Mouse (Mus musculus): ENCODE measurements at regions not wholly inside any gene's neighbourhood (a gene's known extent, or its start where the extent isn't known, plus 50 kb on each side); places are given as distances from the start of the nearest gene placed in this dataset.

DNA sequence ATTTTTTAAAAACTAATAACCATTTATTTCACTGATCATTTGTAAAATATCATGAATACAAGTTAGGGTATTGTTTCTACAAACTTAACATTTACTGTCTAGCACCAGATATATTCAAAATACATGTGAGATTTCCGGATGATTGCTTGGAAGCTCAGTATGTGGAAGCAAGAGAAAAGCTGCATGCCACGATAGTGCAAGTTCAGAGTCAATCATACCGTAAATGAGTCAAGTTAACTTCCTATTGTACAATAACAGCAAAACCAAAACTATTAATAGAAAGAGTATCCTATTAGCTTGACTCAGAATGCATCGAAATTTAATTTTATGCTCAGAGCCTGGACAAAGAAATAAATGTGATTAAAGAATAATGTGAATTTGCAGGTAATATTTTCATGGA, 1284.6 kb upstream of the Cited2 start:
- no peak for DNase-seq

DNA sequence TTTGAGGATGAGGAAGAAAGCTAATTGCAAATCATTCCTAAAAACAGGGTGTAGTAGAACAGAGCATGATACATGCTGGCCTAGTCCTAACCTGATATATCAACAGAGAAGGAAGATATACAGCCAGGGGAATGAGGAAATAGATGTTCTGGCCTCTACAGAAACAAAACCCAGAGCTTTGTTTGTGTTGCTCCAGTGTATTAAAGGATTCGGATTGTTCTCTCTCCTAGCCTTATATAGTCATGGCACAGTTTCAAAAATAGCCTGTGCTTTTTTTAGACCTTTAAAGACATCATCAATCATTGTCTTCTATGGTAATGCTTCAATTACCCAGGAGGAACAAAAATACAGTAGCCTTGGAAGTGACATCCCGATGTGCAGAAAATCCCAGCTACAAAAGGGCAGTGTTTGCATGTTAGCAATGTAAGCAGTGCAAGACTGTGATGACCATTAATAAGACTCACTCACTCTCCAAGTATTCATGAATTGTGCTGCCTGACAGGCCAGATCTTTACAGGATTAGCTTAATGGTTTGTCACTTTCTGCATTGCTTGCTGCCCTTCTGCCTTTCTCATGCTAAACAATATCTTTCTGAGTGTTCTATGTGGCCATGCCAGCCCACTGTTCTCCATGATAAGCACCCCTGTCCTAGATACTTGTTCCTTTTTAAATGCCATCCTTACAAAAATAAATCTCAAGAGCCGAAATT, 1281.9 kb upstream of the Cited2 start:
- no peak for DNase-seq

DNA sequence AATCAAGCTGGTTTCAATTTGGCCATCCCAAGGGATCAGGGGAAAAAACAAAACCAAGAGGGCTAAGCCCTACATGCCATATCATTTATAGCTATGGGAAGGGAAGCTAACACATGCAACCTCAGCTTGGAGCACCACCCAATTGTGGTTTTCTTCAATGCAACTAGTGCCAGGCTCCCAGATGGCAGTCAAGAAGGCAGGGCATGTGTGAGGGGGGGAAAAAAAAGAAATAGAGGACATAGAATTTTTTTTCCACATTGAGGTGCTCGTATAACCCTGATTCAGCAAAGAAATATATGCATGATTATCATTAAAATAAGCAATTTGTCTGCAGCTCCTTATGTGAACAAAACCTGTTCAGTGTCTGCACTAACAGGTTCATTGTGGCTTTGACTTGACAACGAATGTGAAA, 1281.4 kb upstream of the Cited2 start:
- no peak for DNase-seq

DNA sequence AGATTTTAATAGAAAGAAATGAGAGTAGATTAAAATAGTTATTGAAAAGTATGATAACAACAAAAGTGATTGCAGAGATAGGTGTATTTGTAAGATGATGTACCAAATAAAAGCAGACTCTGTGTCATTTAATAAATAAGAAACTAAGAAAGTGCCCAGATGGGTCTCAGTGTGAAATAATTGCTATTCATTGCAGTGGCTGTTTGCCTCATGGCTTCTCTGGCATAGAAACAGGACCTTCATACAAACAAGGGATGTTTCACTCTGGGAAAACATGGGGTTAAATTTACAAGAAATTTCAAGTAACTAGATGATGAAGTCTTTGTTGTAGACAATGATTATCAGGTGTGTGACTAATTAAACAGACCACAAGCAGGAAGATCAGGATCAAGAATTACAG, 1279.1 kb upstream of the Cited2 start:
- DNase-seq = no peak

DNA sequence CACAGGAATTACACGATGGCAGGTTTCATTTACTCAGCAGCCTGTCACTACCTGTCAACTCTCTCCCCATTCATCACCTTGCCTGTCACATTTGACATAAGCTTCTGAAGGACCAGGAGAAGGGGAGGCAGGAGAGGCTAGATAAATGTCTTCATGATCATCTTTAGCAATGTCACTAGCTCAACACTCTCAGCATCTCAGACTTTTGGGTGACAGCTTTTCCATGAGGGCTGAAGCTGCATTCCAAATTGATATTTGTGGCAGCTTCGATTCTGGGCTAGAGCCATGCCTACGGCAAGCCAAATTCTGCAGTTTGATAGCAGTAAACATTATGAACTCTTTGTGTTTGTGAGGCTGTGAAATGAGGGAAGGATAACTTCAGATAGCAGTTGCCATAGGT, 1255.1 kb upstream of the Cited2 start:
- no peak for DNase-seq

DNA sequence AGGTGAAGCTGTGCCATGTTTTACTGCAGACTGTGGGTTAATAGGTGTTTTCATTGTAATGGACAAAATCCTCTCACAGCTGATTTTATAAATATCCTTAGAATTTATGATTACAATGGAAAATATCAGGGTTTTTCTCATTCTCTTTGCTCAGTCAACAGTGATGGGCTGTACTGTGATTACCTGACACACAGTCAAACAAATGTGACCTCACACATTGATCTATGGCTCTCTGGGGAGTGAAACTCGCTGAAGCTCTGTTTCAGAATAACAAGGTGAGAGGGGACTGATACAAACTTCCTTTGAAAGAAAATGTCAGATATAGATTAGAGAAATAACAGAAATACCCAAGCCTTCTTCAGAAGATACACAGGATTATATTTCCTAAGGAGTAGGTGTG, 1253.3 kb upstream of the Cited2 start:
- DNase-seq = no peak

DNA sequence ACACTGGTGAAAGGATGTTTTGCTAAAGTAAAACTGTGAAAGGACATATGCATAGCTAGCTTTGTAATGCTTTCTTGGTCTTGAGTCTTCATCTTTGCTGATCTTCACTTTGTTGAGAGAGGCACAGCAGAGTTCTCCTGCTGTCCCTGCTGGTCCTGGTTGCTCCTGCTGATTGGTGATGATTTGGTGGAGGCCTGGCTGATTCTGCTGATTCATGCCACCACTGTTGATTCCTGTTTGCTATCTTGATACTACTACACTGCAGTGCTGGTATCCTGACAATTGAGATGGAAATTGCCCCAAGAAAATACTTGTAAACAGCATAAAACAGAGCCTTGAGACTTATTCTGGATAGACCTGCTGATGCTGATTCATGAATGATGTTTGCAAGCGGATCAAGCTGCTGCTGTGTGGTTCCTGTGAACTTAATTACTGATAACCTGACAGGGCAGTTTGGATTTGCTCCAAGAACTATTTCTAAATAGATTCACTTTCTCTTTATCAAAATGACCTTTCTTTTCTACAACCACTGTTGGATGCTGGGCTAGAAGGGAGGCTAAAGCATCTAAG, 1249.0 kb upstream of the Cited2 start:
- no peak for DNase-seq

DNA sequence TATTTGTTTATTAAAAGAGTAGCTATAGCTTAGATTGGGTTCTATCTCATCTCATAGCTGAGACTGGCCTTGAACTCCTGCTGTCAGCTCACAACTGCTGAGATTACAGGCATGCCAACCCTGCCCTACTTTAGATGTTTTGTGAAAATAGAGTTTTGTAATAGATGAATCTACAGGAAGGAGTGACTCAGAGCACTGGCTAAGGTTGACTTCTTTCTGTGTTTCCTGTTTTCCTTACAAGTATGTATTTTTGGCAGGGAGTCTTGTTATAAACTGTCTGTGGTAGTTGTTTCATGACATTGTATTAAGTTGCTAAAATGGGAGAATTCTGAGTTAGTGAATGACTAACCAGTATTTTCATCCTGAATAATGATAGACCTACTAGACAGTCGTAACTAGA, 1224.4 kb upstream of the Cited2 start:
- peak; percentile 75 for DNase-seq

DNA sequence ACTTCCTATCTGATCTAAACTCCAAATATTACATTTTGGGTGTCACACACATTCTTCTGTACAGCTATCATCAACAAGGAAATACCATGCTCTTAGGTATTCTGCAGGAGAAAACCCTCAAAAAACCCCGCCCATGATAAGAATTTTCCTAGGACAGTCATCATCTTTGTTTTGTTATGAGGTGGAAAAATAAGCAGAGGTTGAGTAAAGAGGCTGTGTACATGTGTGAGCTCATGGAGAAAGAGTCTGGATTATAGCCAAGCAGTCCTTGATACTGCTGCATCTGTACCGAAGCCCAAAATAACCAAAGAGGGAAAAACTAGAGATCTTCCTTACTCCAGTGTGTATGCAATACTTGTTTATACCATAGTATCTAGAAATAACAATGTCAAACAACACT, 1215.3 kb upstream of the Cited2 start:
- no peak for DNase-seq

DNA sequence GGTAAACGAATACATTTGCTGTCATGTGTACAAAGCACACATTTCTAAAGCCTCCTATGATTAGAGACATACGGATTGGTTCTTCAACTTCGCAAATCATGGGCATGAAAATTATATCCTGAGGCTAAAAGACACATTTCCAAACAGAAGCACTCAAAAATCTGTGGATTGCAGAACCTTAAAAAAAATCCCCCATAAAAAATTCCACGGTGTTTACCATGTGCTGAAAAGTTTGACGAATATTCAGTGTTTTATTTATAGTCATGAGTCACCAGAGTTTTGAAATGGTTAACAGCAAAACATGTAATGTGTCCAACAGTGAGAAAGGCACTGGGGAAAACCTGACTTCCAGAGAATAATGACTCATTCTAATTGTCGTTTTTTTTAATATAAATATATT, 1214.9 kb upstream of the Cited2 start:
- no peak for DNase-seq

DNA sequence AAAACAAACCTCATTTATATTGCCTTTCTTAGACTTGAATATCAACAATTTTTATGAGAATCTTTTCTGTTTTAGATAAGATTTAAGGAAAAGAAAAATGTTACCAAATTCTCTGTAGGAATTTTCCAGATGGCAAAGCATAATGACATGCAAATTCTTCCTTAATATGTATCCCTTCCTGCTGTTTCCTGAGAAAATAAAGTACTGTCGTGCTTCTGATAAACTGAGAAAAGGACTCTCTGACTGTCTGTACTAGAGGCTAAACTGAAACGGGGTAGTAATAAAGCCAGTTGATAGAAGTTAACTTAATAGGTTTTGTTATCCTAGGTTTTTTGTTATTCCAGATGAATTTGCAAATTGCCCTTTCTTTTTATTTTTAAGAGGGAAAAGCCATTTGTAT, 1208.4 kb upstream of the Cited2 start:
- DNase-seq = no peak

DNA sequence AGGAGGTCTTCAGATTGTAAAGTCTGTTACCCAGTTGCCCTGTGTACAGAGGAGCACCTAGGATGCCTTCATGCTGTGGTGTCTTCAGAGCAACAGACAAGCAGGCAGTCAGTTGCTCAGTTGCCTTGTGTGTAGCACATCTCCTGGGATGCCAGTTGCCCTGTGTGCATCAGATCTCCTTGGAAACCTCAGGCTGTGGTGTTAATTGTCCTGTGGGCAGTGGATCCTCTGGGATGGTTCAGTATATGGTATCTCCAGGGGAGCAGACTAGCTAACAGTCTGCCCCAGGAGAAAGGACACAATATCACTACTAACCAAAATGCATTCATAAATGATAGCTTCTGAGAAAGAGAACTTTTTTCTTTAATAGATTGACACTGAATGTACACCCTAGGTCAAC, 1201.1 kb upstream of the Cited2 start:
- DNase-seq = no peak

DNA sequence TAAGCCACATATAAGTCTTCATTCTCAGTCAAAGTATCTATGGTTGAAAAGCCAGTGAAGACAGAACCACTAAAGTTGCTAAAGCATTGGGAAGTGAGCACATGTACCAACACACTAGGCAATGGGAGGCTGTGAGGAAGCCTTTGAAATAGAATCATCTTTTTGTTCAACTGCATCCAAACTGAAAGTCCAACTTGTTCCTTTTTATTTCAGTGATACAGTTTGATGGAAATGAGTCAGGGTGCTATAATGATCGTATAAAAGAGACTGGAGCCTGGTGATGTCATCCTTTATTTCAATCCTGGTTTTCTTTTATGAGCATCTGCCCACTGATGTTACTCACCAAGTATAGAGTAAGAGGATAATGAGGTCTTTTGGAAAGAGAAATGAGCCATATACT, 1198.9 kb upstream of the Cited2 start:
- DNase-seq = no peak

DNA sequence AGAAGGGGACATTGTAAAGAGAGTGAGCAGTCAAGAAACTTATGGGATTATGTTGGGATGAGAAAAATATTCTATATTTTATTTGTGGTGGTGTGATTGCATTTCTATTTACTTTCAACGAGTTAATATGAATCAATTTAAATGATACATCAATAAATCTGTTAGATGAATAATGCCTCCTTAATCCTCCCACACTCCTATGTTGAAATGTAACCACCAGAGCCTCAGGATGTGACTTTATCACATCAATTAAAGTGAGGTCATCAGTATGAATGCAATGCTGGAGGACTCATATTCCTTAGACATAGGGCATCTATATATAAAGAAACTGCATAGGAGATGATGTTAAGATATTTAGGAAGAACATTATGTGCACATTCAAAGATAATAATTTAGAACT, 1195.3 kb upstream of the Cited2 start:
- no peak for DNase-seq

DNA sequence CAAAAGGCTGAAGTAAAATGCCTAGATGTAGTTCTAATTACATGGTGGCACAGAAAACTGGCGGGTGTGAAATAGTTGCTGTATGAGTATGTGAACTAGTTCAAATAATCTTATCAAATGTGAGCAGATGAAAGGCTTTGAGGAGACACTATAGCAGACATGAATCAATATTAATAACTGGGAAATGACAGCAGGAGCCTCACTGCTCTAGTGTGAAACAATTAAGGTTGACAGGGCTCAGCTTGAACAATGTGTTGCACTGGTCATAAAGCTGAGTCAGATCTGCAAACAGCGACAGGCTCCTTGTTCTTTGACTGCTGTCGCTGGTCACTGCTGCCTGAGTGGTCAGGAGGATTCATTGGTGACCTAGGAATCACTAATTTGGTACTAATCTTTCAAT, 1185.4 kb upstream of the Cited2 start:
- DNase-seq = no peak

DNA sequence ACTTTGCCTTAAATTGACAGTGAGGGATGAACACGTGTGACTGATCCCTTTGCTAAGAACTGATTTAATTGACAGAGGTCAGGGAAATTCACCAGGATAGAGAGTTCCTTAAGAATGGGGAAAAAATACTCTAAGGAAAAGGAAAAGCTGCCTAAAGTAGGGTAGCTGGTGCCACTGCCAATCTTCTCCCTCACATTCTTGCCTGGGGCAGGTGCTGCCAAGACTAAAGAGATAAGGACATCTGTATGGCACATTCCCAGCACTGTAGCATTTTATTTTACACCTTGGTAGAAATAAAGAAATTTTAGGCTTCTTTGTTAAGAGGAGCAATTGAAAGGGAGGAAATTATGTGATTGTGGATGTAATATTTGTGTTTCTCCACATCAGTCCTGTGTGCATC, 1184.6 kb upstream of the Cited2 start:
- DNase-seq = peak; percentile 57

DNA sequence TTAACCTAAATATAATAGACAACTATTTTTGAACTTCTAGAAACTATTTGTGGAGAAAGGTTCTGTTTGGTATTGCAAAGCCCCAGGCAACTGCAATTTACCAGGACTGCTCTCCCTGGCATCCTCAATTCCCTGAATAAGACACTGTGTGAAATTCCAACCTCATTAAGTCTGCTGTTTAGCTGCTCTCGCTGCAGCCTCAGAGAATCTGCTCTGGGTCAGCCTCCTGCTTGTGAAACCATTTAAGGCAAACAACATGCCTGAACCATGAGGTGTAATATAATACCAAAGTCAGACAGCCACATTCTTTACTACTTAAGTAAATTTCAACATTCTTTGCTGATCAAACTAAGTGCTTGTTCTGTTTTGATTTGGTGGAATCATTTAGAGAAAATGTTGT, 1177.6 kb upstream of the Cited2 start:
- peak; percentile 88 for DNase-seq

DNA sequence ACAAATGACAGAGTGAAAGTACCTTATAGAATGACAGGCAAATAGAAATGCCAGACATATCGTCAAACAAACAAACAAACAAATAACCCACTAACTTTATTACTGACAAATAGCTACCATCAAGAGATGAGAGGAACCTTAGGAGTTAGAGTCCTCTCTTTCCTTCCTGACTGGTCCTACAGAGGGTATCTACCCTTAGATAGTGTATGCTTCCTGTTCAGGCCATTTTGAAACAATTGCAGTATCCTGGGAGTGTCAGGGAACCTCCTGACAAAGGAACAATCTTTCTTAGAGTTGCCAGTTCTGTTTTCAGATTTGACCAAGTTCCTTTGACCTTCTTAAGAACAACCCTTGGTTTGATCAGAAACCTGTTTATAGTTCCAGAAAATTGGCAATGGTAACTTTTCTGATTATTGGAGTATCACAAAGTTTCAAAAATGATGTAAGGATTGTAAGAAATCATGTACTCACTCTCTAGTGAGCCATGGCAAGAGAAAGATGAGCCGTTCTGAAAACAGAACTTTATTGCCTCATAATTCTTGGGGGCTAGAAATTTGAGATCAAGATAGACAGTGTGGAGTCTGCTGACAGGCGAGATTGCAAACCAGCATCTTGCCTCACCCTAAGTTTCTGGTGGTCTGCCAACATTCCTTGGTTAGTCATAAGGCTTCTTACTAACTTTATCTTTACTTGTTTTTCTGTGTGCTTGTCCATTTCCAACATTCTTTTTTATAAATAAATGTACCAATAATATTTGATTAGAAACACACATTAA, 1170.0 kb upstream of the Cited2 start:
- DNase-seq = peak; percentile 89

DNA sequence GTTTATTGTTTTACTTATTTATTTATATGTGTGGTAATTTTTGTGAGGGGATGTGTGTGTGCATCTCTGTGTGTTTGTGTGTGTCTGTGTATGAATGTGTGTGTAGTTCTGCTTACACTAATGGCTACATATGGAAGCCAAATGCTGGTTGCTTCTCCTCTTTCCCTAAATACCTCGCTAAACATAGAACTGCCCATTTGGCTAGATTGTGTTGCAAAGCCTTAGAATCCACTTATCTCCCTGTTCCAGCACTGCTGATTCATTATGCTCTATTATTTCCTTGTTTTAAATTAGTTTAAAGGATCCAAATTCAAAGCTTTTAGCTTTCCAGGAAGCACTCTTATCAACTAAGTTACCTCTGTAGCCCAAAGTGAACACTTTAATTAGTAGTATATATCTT, 1148.5 kb upstream of the Cited2 start:
- DNase-seq = no peak

DNA sequence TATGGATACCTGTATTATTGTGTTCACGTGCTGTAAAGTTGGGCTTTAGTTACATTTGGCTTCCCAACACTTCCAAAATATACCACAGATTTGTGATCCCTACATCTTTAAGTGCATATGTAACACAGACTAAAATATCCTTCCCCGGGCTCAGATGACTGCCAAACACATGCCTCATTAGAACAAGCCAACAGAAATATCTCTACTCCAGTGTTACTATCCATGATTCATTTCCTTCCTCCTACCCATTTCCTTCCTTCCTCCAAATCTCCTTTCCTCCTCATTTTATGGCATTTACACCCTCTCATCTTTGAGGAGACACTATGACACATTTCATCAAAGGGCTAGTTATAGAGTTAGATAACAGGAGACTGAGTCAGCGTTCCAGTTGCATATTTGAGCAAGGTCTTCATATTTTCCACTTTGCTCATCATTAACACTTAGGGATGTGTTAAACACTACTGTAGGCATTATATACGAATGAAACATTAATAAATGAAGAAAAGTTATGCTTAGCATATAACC, 1144.4 kb upstream of the Cited2 start:
- no peak for DNase-seq

DNA sequence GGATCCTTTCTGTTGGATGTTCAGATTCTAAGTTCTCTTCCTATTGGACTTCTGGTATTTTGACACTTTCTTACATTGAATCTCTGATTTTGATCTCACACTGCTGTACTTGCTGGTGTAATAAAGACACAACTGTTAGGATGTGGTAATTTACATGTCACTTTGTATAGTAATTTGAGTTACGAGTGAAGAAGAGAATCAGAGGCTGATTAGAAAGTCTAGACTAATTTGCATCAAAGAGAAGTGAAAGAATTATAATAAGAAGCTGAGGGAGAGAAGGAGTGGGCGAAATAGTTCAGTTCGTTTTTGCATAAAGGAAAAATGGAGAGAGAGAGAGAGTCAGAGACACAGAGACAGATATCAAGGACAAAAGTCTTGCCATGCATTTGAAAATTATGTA, 1142.8 kb upstream of the Cited2 start:
- no peak for DNase-seq

DNA sequence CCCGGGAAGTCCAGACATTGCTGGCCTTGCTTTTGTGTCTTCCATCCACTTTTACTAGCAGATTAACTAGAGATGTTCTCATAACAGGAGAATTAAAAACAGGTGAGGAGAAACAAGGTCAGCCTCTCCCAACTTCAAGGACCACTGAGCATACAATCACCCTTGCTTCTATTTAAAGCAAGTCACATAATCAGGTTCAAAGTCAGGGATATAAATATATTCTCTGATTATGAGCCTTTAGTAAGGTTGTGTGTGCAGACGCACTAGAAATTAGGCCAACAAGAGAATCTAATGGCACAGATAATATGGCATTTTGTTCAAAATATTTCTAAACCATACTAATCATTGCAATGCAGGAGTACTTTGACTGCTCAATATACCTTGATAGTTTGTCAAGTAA, 1134.2 kb upstream of the Cited2 start:
- DNase-seq = no peak

DNA sequence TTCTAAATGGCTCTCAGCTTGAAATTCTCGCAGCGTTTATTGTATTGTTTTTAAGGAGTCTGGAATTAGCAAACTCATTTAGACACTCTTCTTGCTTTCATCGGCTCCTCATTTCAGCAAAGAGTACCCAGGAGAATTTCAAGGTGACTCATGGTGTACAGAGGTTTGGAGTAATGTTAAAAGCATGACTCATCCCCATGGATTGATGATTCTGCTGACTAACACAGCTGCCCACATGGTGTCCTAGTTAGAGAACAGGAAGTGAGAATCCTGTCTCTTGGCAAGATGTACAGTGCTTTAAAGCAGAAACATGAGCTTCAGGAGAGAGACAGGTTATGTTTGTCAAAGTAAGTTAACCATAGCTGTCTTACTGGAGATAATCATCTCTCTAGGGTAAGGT, 1133.6 kb upstream of the Cited2 start:
- DNase-seq = peak; percentile 91

DNA sequence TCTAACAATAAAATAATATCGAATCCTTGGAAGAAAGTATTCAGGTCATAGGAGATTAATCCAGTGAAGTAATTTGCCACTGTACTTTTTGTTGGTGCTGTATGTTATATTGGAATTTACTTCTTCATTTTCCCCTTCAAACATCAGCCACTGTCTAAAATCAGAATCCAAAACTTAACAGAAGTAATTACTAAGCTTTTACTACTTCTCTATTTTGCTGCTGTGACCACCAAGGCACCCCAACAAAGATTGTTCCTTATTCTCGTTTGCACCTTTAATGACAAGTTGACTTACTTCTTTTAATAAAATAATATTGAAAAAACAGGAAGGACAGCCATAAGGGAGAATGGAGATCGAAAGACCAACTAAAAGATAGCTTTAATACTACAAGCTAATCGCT, 1130.1 kb upstream of the Cited2 start:
- DNase-seq = no peak
